ENCODE assay signal across 20 mouse cellular contexts in genomic region chr12:21191546-21191945, GRCm38 (mm10).
DNase-seq lines count a peak whose midpoint lies in the region; ATAC-seq and TF ChIP-seq lines count a peak whose summit lies in the region.
"Had no signal": no experiment of that assay in that cellular context is flagged by ENCODE, and none has a peak within 500 bp of the region (broad histone marks: within the 10 kb centered on the region; RNA-seq: fewer than 3 reads in every experiment).

No protein-coding gene starts in this region.

- H3K4me2 ChIP-seq in liver, postnatal 0 days (ENCODE audit: low read depth, low read length), result no peak overlapping the region
- H3K4me2 ChIP-seq in liver, embryonic 14.5 days (ENCODE audit: low read depth), result no peak overlapping the region
- H3K4me2 ChIP-seq: embryonic facial prominence, embryonic 12.5 days; forebrain, embryonic 13.5 days; heart, embryonic 11.5 days; heart, embryonic 15.5 days; hindbrain, embryonic 14.5 days had no signal

- H3K36me3 ChIP-seq in liver, postnatal 0 days (replicated peaks; ENCODE audit: insufficient read depth, low read length), result no peaks in the 10 kb centered on the region
- no peaks in the 10 kb centered on the region for H3K36me3 ChIP-seq in liver, embryonic 14.5 days (replicated peaks; ENCODE audit: control insufficient read depth, insufficient read depth, low read depth)
- H3K36me3 ChIP-seq: embryonic facial prominence, embryonic 12.5 days; heart, embryonic 15.5 days had no signal

- peaks cover 6% of the 10 kb centered on the region for H3K4me1 ChIP-seq in liver, postnatal 0 days (ENCODE audit: insufficient read depth)
- peaks cover 0 to 8% of the 10 kb centered on the region in 2 experiments; a peak in 3 of 4 replicates for H3K4me1 ChIP-seq in liver, embryonic 14.5 days (replicated peaks; ENCODE audit: control insufficient read depth in 2 of 2, insufficient read depth in 2 of 2, low read length in 1 of 2)
- H3K4me1 ChIP-seq: embryonic facial prominence, embryonic 12.5 days; heart, embryonic 15.5 days had no signal

- H3K27ac ChIP-seq in liver, postnatal 0 days (ENCODE audit: low read depth), result no peak overlapping the region
- H3K27ac ChIP-seq in liver, embryonic 14.5 days, result no peak overlapping the region
- H3K27ac ChIP-seq: embryonic facial prominence, embryonic 12.5 days; forebrain, embryonic 13.5 days; heart, adult 2 months; heart, embryonic 15.5 days; hindbrain, embryonic 14.5 days had no signal

- no peak overlapping the region for H3K4me3 ChIP-seq in liver, postnatal 0 days (ENCODE audit: low read depth, low read length)
- no peak overlapping the region for H3K4me3 ChIP-seq in liver, embryonic 14.5 days (ENCODE audit: insufficient read depth in 1 of 2, low read depth in 2 of 2, low read length in 2 of 2)
- H3K4me3 ChIP-seq: embryonic facial prominence, embryonic 12.5 days; forebrain, embryonic 13.5 days; heart, adult 2 months; heart, embryonic 15.5 days had no signal

- H3K9ac ChIP-seq in liver, postnatal 0 days (replicated peaks), result no peak overlapping the region
- H3K9ac ChIP-seq in liver, embryonic 14.5 days (replicated peaks), result no peak overlapping the region
- H3K9ac ChIP-seq: embryonic facial prominence, embryonic 12.5 days; forebrain, embryonic 13.5 days; forebrain, postnatal 0 days; heart, embryonic 15.5 days; hindbrain, embryonic 14.5 days had no signal

- H3K9me3 ChIP-seq in liver, postnatal 0 days (ENCODE audit: low read length), result no peaks in the 10 kb centered on the region
- H3K9me3 ChIP-seq in liver, embryonic 14.5 days (ENCODE audit: control insufficient read depth, low read length), result no peaks in the 10 kb centered on the region
- H3K9me3 ChIP-seq: embryonic facial prominence, embryonic 12.5 days; forebrain, embryonic 13.5 days; heart, embryonic 15.5 days had no signal

- no peak for TF ChIP-seq CTCF in liver, postnatal 0 days (IDR thresholded peaks at IDR 0.05; ENCODE audit: low read depth)
- TF ChIP-seq CTCF in liver, embryonic 14.5 days (IDR thresholded peaks at IDR 0.05; ENCODE audit: low read depth), result no peak

- WGBS in liver, postnatal 0 days (ENCODE audit: insufficient replicate concordance), result 72% methylated on average over 2 of the region's 2 CpGs
- 53% methylated on average over 2 of the region's 2 CpGs for WGBS in liver, embryonic 14.5 days (ENCODE audit: insufficient replicate concordance)

- no peaks in the 10 kb centered on the region for H3K27me3 ChIP-seq in liver, postnatal 0 days (ENCODE audit: insufficient read depth, low read length)
- no peaks in the 10 kb centered on the region for H3K27me3 ChIP-seq in liver, embryonic 14.5 days (ENCODE audit: control insufficient read depth, insufficient read depth, low read length)
- H3K27me3 ChIP-seq: embryonic facial prominence, embryonic 12.5 days; forebrain, embryonic 13.5 days; heart, embryonic 15.5 days had no signal

- no peak for TF ChIP-seq EP300 in liver, postnatal 0 days (IDR thresholded peaks at IDR 0.05; ENCODE audit: low read depth)
- peak; percentile 55 for TF ChIP-seq EP300 in liver, embryonic 14.5 days (IDR thresholded peaks at IDR 0.05; ENCODE audit: low read depth)

- no peak for ATAC-seq in liver, postnatal 0 days
- peak; percentile 84 for ATAC-seq in erythroid progenitor cell, adult 5-6 weeks (replicated peaks; ENCODE audit: low FRiP score, poor library complexity, severe bottlenecking)
- peak; percentile 84 for ATAC-seq in liver, embryonic 14.5 days (ENCODE audit: insufficient read depth)
- peak; percentile 70 for ATAC-seq in megakaryocyte-erythroid progenitor cell, adult 5-6 weeks (replicated peaks; ENCODE audit: low FRiP score, low TSS enrichment, poor library complexity, severe bottlenecking)
- no peak for ATAC-seq in megakaryocyte, adult 5-6 weeks (ENCODE audit: poor library complexity, severe bottlenecking)
- ATAC-seq: forebrain, embryonic 13.5 days had no signal

- peak; percentile 18 for DNase-seq in liver
- no peak for DNase-seq in liver, postnatal 0 days
- DNase-seq in liver, embryonic 14.5 days (ENCODE audit: low read depth in 3 of 3, low spot score in 3 of 3), result peak in 2 of 3 experiments; percentile 20 to 27
- DNase-seq in frontal cortex, postnatal 10 days (ENCODE audit: low spot score in 2 of 2), result no peak
- DNase-seq in layer of hippocampus, adult 9-10 months (ENCODE audit: low spot score), result no peak
- DNase-seq: adrenal gland, postnatal 10 days; cerebellum, adult 2 months; cerebellum, postnatal 10 days; forebrain, postnatal 0 days; gastrocnemius, postnatal 10 days; heart, adult 2 months; heart, postnatal 14 days had no signal

Comparison
In these comparisons a context has a peak if more than half of its experiments do, and no peak if none do; other contexts are left out.
1. DNase-seq: peak in liver (single experiment) and liver, embryonic 14.5 days (2 of 3); none in liver, postnatal 0 days (single experiment), frontal cortex, postnatal 10 days (0 of 2) and layer of hippocampus, adult 9-10 months (single experiment).
2. ATAC-seq: peak in erythroid progenitor cell, adult 5-6 weeks (single experiment), liver, embryonic 14.5 days (single experiment) and megakaryocyte-erythroid progenitor cell, adult 5-6 weeks (single experiment); none in liver, postnatal 0 days (single experiment) and megakaryocyte, adult 5-6 weeks (single experiment).